Mouse (Mus musculus): Measurements from ENCODE around the gene Rhbdf1.

DNA sequence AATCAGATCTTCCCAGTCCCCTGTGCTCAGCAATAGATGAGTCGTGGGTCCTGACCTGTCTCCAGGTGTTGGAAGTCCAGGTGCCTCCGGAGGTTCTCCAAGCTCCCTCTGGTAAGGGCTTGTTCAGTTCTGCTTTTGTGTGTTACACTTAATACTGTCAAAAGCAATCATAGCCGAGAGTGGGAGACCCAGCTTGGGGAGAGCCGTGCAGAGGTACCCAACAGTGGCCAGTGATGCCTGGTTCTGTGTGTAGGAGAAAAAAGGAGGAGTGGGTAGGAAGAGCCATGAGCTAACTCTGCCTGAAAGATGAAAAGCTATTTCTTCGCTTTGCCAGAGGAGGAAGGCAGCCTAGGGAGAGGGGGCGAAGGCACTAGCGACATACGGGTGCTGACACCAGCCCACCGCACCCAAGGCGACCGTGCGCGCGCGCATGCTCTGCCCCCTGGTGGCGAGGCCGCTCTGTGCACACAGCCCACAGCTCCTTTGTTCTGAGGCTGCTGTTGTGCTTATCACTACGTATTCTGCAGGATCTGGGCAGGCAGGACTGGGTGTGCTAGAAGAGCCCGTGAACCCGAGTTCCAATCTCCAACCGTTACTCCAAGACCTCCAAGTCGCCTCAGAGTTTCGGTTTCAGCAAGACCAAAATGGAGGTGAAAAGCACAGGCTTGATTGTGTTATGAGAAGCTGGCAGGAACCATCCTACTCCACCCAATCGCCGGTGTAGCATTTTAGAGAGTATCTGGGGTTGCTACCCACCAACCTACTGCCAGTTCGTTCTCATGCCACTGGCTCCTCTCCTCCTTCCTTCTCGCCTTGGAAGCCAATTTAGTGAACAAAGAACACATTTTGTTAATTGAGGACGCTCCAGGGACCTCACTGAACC lies 59.9 kb downstream of the Rhbdf1 start:
- TF ChIP-seq POLR2A (IDR thresholded peaks at IDR 0.05; ENCODE audit: insufficient read depth, low read depth, low read length), result no peak
- peak; percentile 96 for TF ChIP-seq CTCF (IDR thresholded peaks at IDR 0.05; ENCODE audit: insufficient read depth, low read depth, low read length)
